Mouse (Mus musculus): ENCODE results near the gene Csnk2a2. TPM values are rescaled to one million over a fixed set of nuclear protein-coding genes. Genes with fewer than 3 reads are reported as not detected.

Csnk2a2 gene
- polyA plus RNA-seq, 1 experiment from 2014 or later = 9.0 TPM

GRCm38 (mm10) chr8:95434233-95434632, 55.6 kb downstream of the Csnk2a2 start:
- H3K4me2 ChIP-seq = peak overlapping the region; percentile 79
- H3K27me3 ChIP-seq = no peaks in the 10 kb centered on the region
- peak overlapping the region; percentile 94 for H3K9ac ChIP-seq
- ATAC-seq (replicated peaks; ENCODE audit: low FRiP score) = peak; percentile 71
- H3K9me3 ChIP-seq (replicated peaks) = no peaks in the 10 kb centered on the region
- peak overlapping the region; percentile 94 for H3K27ac ChIP-seq
- H3K36me3 ChIP-seq = no peaks in the 10 kb centered on the region
- H3K4me3 ChIP-seq (replicated peaks) = peak overlapping the region; percentile 91
- WGBS = under 1% methylated on average over 25 of the region's 25 CpGs
- H3K4me1 ChIP-seq = peaks cover 42% of the 10 kb centered on the region

GRCm38 (mm10) chr8:95433124-95433523, 56.7 kb downstream of the Csnk2a2 start:
- Histone ChIP-seq H3K4me2 (peak overlapping the region; percentile 79), H3K27me3 (no peaks in the 10 kb centered on the region)
- WGBS = 53% methylated on average over 4 of the region's 4 CpGs

GRCm38 (mm10) chr8:95432471-95432870, 57.4 kb downstream of the Csnk2a2 start:
- Histone ChIP-seq H3K9ac (no peak overlapping the region), H3K4me1 (peaks cover 60% of the 10 kb centered on the region), H3K36me3 (no peaks in the 10 kb centered on the region), H3K4me2 (peak overlapping the region; percentile 79), H3K27ac (no peak overlapping the region), H3K4me3 (replicated peaks) (peak overlapping the region; percentile 91), H3K9me3 (replicated peaks) (no peaks in the 10 kb centered on the region), H3K27me3 (no peaks in the 10 kb centered on the region)
- WGBS = 69% methylated on average over 3 of the region's 3 CpGs
- no peak for ATAC-seq (replicated peaks; ENCODE audit: low FRiP score)

More at GRCm38 (mm10) chr8:95433124-95433523, 56.7 kb downstream of the Csnk2a2 start:
- Histone ChIP-seq H3K27ac (no peak overlapping the region), H3K9ac (peak overlapping the region; percentile 94), H3K4me3 (replicated peaks) (peak overlapping the region; percentile 91), H3K4me1 (peaks cover 53% of the 10 kb centered on the region), H3K9me3 (replicated peaks) (no peaks in the 10 kb centered on the region), H3K36me3 (no peaks in the 10 kb centered on the region)
- no peak for ATAC-seq (replicated peaks; ENCODE audit: low FRiP score)

GRCm38 (mm10) chr8:95429945-95430344, 59.9 kb downstream of the Csnk2a2 start:
- H3K27me3 ChIP-seq = no peaks in the 10 kb centered on the region
- no peaks in the 10 kb centered on the region for H3K9me3 ChIP-seq (replicated peaks)
- H3K36me3 ChIP-seq = no peaks in the 10 kb centered on the region
- H3K4me1 ChIP-seq = peaks cover 72% of the 10 kb centered on the region
- H3K27ac ChIP-seq = peak overlapping the region; percentile 91
- ATAC-seq (replicated peaks; ENCODE audit: low FRiP score) = 0 out of 2 replicates have a peak, but pooled peaks have one; percentile 4
- WGBS = 19% methylated on average over 3 of the region's 3 CpGs
- H3K9ac ChIP-seq = no peak overlapping the region
- H3K4me2 ChIP-seq = peak overlapping the region; percentile 41; the same call in 1 of the 2 replicates
- H3K4me3 ChIP-seq (replicated peaks) = no peak overlapping the region; the same call in 1 of the 2 replicates

GRCm38 (mm10) chr8:95427594-95428535, 62.0 kb downstream of the Csnk2a2 start:
- H3K4me1 ChIP-seq = peaks cover 61% of the 10 kb centered on the region
- WGBS = 22% methylated on average over 12 of the region's 12 CpGs

GRCm38 (mm10) chr8:95426781-95427281, 63.0 kb downstream of the Csnk2a2 start:
- Histone ChIP-seq H3K4me2 (no peak overlapping the region), H3K4me3 (replicated peaks) (no peak overlapping the region), H3K27me3 (no peaks in the 10 kb centered on the region), H3K9ac (no peak overlapping the region), H3K36me3 (peaks cover 22% of the 10 kb centered on the region), H3K4me1 (peaks cover 51% of the 10 kb centered on the region), H3K9me3 (replicated peaks) (no peaks in the 10 kb centered on the region), H3K27ac (peak overlapping the region; percentile 91)
- no peak for ATAC-seq (replicated peaks; ENCODE audit: low FRiP score)
- WGBS = 73% methylated on average over 2 of the region's 2 CpGs

More at GRCm38 (mm10) chr8:95427594-95428535, 62.0 kb downstream of the Csnk2a2 start:
- peak overlapping the region; percentile 45 for H3K4me2 ChIP-seq
- no peaks in the 10 kb centered on the region for H3K27me3 ChIP-seq
- ATAC-seq (replicated peaks; ENCODE audit: low FRiP score) = peak; percentile 57
- H3K9me3 ChIP-seq (replicated peaks) = no peaks in the 10 kb centered on the region
- H3K27ac ChIP-seq = peak overlapping the region; percentile 91
- no peak overlapping the region; the same call in 1 of the 2 replicates for H3K4me3 ChIP-seq (replicated peaks)
- H3K36me3 ChIP-seq = peaks cover 11% of the 10 kb centered on the region
- H3K9ac ChIP-seq = 0 out of 2 replicates have a peak overlapping the region, but pooled peaks have one; percentile 10

GRCm38 (mm10) chr8:95424682-95425081, 65.2 kb downstream of the Csnk2a2 start:
- ATAC-seq (replicated peaks; ENCODE audit: low FRiP score) = no peak
- no peak overlapping the region for H3K27ac ChIP-seq
- no peaks in the 10 kb centered on the region for H3K9me3 ChIP-seq (replicated peaks)
- peaks cover 42% of the 10 kb centered on the region for H3K36me3 ChIP-seq
- peaks cover 35% of the 10 kb centered on the region for H3K4me1 ChIP-seq
- H3K4me3 ChIP-seq (replicated peaks) = no peak overlapping the region
- no peak overlapping the region for H3K9ac ChIP-seq
- no peak overlapping the region for H3K4me2 ChIP-seq
- H3K27me3 ChIP-seq = no peaks in the 10 kb centered on the region
- WGBS = 74% methylated on average over 7 of the region's 7 CpGs

- no peak overlapping the region for H3K4me2 ChIP-seq
- H3K9ac ChIP-seq = no peak overlapping the region
- no peak overlapping the region for H3K4me3 ChIP-seq (replicated peaks)
- ATAC-seq (replicated peaks; ENCODE audit: low FRiP score) = no peak
- 89% methylated on average over 14 of the region's 14 CpGs for WGBS
- no peak overlapping the region for H3K27ac ChIP-seq
- peaks cover 55% of the 10 kb centered on the region for H3K36me3 ChIP-seq
- no peaks in the 10 kb centered on the region for H3K27me3 ChIP-seq
- no peaks in the 10 kb centered on the region for H3K9me3 ChIP-seq (replicated peaks)
- H3K4me1 ChIP-seq = peaks cover 12% of the 10 kb centered on the region
Measured at GRCm38 (mm10) chr8:95422193-95422810, 67.5 kb downstream of the Csnk2a2 start.

GRCm38 (mm10) chr8:95411309-95411972, 78.4 kb downstream of the Csnk2a2 start:
- H3K27ac ChIP-seq = peak overlapping the region; percentile 39; the same call in 1 of the 2 replicates
- 0 out of 2 replicates have a peak, but pooled peaks cover 7% of the 10 kb centered on the region for H3K4me1 ChIP-seq
- 45% methylated on average over 10 of the region's 10 CpGs for WGBS
- no peak overlapping the region for H3K4me3 ChIP-seq (replicated peaks)
- no peak for ATAC-seq (replicated peaks; ENCODE audit: low FRiP score)
- H3K9ac ChIP-seq = no peak overlapping the region
- H3K36me3 ChIP-seq = no peaks in the 10 kb centered on the region
- no peak overlapping the region for H3K4me2 ChIP-seq
- no peaks in the 10 kb centered on the region for H3K27me3 ChIP-seq
- H3K9me3 ChIP-seq (replicated peaks) = no peaks in the 10 kb centered on the region

GRCm38 (mm10) chr8:95409518-95409917, 80.3 kb downstream of the Csnk2a2 start:
- Histone ChIP-seq H3K9ac (no peak overlapping the region), H3K4me1 (0 out of 2 replicates have a peak, but pooled peaks cover 7% of the 10 kb centered on the region), H3K27me3 (no peaks in the 10 kb centered on the region), H3K27ac (peak overlapping the region; percentile 25; the same call in 1 of the 2 replicates), H3K9me3 (replicated peaks) (no peaks in the 10 kb centered on the region), H3K36me3 (no peaks in the 10 kb centered on the region), H3K4me3 (replicated peaks) (no peak overlapping the region), H3K4me2 (no peak overlapping the region)
- 58% methylated on average over 5 of the region's 5 CpGs for WGBS
- ATAC-seq (replicated peaks; ENCODE audit: low FRiP score) = no peak

GRCm38 (mm10) chr8:95401091-95401490, 88.7 kb downstream of the Csnk2a2 start:
- no peaks in the 10 kb centered on the region for H3K9me3 ChIP-seq (replicated peaks)
- peaks cover 15% of the 10 kb centered on the region for H3K4me1 ChIP-seq
- H3K36me3 ChIP-seq = no peaks in the 10 kb centered on the region
- H3K9ac ChIP-seq = no peak overlapping the region
- H3K4me3 ChIP-seq (replicated peaks) = no peak overlapping the region
- no peak overlapping the region for H3K4me2 ChIP-seq
- 78% methylated on average over 7 of the region's 7 CpGs for WGBS
- H3K27ac ChIP-seq = no peak overlapping the region
- ATAC-seq (replicated peaks; ENCODE audit: low FRiP score) = no peak
- H3K27me3 ChIP-seq = no peaks in the 10 kb centered on the region

Measured in kidney, embryonic 15.5 days (tissue).